Mouse (Mus musculus): ENCODE results near the gene Pola1.
"Not testable (repeated sequence)": the region's sequence is repeated elsewhere in the genome, so short reads cannot be mapped to it uniquely, and the experiment has no call there.

The Pola1 gene

GRCm38 (mm10) chrX:93429738-93430260, 202.2 kb downstream of the Pola1 start:
- DNase-seq: no peak

DNA sequence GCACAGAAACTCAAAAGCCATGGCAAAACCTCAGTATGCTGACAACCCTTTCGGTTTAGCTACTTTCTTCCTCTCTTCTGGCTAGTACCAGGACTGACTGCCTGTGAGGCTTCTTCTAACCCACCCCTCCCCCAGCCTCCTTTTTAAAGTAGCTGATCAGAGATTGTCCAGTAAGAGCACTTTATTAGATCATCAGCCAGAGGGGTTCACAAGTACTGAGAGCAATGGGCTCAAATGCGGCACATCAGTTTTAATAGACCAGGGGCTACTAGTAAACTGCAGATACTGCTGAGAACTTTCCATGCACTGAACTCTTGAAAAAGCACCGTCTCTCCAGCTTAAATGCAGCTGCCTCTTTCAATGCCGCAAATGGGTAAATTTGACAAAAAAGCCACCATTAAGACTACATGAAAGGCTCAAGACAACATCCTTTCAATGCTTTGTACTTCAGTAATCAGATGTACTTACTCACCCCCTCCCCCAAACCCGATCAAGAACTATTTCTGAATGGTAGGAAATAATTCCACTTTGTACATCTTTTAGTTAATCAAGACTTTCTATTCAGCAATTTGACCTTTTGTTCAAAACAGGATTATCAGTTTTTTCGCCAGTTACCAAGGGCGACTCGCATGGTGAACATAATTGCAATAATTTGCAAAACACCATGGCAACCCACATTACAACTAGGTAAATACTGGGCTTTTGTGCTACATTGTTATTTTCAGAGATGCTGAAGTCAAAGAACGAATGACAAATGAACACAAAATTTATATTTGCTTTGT, 202.8 kb downstream of the Pola1 start:
- DNase-seq: no peak

- not testable (repeated sequence) for DNase-seq
Observed at GRCm38 (mm10) chrX:93400871-93401270, 231.1 kb downstream of the Pola1 start.

GRCm38 (mm10) chrX:93397089-93397488, 234.9 kb downstream of the Pola1 start:
- no peak for DNase-seq

- no peak for DNase-seq
Observed at GRCm38 (mm10) chrX:93377285-93377972, 254.5 kb downstream of the Pola1 start.

- no peak for DNase-seq
Observed at GRCm38 (mm10) chrX:93373503-93373902, 258.5 kb downstream of the Pola1 start.

DNA sequence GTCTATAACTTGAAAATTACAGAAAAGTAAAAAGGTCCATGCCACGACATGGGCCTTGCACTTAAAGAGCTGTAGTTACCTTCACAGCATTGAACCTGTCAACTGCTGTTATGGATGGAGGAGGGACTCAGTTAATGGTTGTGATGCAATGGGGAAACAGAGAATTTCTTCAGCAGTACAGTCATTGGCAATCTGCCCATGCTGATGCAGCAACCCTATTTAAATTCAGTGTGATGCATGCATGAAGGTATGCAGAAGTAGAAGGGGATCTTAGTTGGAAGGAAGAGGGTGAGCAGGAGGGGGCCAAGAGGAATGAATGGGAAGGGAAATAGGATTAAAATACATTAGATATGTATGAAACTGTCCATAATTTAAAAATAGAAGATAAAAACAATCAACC, 262.2 kb downstream of the Pola1 start:
- no peak for DNase-seq

GRCm38 (mm10) chrX:93368211-93368610, 263.7 kb downstream of the Pola1 start:
- DNase-seq: no peak

DNA sequence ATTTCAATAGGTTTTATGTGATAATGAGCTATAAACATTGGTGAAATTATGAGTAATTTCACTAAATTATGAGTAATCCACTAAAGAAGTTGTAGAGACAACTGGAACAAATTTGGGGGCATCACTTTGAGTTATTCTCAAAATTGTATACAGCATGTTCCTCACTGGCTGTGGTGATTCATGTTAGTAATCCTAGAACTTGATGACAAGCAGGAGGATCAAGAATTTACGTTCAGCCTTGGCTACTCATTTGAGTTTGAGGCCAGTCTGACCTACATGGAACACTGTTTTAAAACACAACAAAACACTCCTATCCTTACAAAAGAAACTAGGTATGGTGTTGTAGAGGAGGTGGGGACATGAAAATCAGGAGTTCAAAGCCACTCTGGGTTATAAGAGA, 310.6 kb downstream of the Pola1 start:
- no peak for DNase-seq

- DNase-seq: no peak
Observed at GRCm38 (mm10) chrX:93319979-93320378, 312.0 kb downstream of the Pola1 start.

- no peak for DNase-seq
Observed at GRCm38 (mm10) chrX:93317577-93317976, 314.4 kb downstream of the Pola1 start.

DNA sequence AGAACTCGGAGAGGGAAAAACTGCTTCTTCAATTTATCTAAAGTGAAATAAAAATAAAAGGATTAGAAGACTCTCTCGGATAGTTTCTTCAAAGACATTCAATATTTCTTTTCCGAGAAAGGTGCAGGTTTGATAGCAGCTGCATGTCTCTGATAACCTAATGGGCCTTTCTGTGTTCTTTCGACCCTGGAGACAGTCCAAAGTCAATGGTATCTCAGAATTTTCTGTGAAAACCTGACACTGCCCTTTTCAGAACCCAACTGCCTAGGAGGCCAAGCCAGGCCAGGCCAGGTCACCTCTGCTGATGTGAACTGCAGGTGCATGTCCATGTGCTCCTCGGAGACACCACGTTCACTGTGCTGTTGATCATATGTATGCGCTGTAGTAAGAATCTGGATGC, 326.2 kb downstream of the Pola1 start:
- no peak for DNase-seq

DNA sequence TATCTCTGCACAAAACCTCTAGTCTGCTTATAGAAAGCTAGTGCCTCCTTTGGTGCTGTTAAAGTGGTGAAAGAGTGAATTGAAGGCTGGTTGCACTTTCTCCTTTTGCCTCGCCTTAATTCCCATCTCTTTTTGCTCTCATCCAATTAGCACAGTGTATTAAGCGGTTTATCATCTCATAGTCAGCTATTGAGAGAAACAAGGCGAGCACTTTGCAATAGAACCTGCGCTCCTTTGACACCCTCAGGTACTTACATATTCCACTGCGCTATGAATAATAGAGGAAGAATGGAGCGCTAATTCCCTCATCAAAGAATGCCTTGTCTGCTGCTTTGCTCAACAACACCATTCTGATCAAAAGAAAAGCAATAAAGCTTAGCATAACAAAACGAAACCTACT, 330.2 kb downstream of the Pola1 start:
- DNase-seq: no peak

GRCm38 (mm10) chrX:93300183-93300815, 331.7 kb downstream of the Pola1 start:
- DNase-seq: no peak

- no peak for DNase-seq
Observed at GRCm38 (mm10) chrX:93299771-93300170, 332.2 kb downstream of the Pola1 start.

DNA sequence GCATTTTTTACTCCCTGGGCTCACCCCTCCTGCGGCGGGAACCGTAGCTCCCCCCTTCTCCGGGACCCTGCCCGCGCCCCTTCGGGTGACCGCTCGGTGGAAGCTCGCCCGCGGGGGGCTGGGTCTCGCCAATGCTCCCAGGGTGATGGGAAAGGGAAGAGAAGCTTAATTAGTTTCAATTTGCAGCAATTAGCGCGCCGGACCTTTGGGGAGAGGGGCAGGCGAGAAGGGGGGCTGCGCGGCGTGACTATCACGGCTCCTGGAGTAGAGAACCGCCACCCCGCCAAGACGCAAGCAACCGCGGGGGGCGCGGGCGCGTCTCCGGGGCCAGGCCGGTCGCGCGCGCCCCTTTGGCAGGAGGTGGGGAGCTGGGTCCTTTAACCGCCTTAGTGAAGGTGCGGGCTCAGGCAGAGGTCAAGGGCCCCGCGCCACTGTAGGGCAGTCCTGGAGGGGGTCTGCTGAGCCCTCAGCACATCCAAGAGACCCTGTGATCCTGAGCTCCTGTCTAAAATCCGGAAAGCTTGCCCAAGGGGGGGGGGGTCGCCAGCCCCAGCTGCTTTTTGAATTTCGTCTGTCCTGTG, 332.8 kb downstream of the Pola1 start:
- no peak for DNase-seq

- DNase-seq: no peak
Observed at GRCm38 (mm10) chrX:93297001-93297441, 334.9 kb downstream of the Pola1 start.

DNA sequence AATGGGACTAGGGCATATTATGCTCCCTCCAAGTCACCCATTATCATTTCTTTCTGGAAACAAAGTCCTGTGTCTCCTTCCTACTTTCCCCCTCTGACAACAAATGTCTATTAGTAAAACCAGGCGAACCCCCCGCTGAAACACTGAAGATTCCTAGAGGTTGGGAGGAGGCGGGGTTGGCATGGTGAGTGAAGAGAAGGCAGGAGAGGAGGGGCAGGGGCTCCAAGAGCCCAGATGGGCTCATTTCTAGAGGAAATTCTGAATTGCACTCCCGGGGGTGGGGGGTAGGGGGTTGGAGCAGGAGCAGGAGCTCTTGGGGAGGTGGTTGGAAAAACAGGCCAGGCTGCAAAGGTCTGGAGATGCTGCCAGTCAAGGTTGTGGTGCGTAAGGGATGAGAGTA, 336.1 kb downstream of the Pola1 start:
- DNase-seq: no peak

DNA sequence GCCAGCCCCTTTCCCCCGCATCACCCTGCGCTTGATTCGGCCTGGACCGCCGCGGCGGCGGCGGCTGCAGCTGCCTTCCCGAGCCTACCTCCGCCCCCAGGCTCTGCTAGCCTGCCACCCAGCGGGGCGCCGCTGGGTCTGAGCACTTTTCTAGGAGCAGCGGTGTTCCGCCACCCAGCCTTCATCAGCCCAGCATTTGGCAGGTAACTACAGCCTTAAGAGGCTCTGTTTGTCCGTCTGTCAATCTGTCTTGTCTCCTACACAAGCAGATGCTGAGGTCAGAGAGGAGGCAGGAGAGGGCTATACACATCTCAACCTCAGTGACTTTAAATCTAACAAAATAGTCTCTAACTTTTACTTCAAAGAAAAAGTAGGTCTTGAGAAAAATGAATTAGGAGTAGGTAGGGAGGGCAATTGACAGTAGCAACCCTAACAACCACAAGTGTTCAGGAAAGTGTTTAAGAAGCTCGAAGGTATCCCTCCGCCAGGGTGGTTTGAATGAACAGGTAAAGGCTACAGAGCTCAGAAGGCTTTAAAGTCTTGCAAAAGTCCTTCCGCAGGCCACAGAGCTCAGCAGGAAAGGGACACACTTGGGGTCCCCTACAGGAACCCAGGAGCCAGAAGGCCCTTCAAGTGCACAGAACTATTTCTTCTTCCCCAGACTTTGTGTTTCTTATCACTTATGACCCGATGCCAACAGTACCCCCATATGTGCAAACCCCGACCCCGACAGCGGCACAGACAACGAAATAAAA, 337.0 kb downstream of the Pola1 start:
- DNase-seq: no peak

GRCm38 (mm10) chrX:93292031-93292430, 339.9 kb downstream of the Pola1 start:
- DNase-seq: no peak

- DNase-seq: no peak
Observed at GRCm38 (mm10) chrX:93289851-93290380, 342.0 kb downstream of the Pola1 start.

- no peak for DNase-seq
Observed at GRCm38 (mm10) chrX:93289076-93289475, 342.9 kb downstream of the Pola1 start.
